Mouse (Mus musculus) retina, embryonic 14.5 days (tissue): ENCODE measurements around the gene Hspa13.
A peak's percentile ranks its signal among the peaks of the same experiment; 100 is the strongest.

Experiments
- DNase-seq: peaks from one replicate; pipeline ENCODE4 v3.0.0-alpha.2; 2015; ENCODE audit warnings: low spot score

Gene Hspa13

DNA sequence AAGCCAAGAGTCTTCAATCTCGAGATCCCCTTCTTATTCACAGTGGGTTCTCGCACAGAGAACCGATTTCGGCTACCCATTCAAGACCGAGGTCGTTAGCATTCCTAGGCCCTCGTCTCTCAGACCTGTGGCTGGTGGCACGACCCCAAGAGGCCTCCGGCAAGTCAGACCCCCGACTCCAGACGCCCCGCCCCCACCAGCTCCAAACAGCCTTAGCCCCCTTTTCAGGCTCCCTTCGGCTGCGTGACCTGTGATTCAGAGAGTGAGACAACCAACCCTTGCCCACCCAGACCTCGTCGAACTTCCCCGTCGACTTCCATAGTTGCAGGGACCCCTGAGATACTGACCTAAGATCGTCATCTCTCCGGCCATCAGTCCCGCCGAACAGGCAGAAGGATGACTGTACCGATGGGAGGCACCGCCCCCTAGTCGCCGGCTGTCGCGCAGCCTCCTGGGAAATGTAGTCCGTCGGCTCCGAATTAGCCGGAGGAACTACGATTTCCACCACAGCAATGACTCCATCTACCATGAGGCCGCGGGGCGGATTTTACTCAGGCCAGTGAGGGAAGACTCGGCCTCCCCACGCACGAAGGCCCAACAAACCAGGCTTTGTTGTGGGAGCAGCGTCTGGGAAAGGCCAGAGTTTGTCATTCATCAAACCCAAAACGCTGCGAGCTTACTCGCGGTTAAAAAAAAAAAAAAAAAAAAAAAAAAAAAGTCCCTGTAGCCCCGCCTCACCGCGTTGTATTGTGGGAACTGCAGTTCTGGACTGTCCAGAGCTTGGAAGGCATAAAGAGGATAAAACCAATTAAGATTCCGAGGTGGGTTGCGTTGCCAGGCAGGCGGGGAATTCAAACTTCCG is at the start of gene Hspa13:
Gene Hspa13, minus strand, starts transcription at position 717 of the 862 bp plus-strand sequence.
- DNase-seq = peak; percentile 98

DNA sequence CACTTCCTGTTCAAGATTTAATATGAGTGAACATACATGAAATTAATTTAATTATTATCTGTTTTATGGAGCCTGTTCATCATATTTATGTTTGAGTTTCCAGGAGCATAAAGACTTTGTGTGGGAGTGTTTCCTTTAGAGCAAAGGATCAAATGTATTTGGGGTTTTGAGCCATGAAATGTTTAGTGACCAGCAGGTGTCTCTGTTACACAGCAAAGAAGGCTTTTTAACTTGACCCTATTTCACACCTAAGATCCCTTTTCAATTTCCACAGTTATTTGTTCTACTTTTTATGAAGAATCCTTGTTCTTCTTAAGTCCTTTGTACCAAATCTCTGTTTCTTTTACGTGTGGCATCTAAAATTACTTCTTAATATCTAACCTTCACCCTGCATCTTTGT is 12.4 kb upstream of the Hspa13 start:
- peak; percentile 74 for DNase-seq

DNA sequence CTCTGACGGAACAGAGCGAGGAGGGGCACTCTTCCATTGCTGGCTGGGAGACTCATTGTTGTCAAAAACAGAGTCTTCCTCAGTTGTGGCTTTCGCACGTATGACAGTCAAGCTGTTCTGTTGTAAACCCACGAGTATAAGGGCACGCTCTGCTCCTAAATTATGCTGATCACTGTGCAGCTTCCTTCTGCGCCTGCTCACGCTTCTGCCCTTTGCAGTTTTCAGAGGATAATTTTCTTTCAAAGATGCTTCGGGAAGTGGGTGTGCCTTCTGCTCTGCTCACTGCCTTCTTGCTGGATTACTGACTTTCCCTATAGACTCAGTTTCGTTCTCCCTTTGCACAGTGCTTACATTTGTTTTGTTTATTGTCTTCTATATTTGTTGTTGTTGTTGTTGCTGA is 6.3 kb upstream of the Hspa13 start:
- no peak for DNase-seq

DNA sequence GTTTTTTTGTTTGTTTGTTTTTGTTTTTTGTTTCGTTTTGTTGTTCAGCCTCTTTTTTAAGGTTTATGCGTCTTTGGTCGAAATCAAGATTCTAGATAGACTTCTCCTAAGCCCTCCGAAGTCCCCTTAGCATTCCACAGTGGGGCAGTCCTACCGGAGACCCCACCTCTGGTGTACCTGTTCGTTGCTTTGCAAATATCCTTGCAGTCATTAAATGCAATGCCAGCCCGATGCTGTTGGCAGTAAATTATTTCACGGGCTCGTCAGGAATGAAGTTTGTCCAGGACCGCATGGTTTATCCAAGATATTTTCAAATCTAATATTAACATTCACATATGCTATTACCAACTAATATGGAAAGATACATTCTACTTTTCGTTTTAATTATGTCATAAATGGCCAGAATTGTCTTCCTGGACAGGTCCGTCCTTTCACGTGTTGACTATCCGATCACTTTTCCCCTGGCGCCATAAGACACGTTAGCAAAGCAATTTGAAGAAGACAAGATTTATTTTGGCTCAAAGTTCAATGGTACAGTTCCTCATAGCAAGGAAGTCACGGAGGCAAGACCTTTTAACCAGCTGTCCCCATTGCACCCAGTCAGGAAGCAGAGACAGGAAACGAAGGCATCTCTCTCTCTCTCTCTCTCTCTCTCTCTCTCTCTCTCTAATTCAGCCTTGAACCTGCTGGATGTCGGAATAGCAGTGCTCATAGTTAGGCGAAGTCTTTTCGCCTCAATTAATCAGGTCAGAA is 522 bp upstream of the Hspa13 start:
- DNase-seq = peak; percentile 26

DNA sequence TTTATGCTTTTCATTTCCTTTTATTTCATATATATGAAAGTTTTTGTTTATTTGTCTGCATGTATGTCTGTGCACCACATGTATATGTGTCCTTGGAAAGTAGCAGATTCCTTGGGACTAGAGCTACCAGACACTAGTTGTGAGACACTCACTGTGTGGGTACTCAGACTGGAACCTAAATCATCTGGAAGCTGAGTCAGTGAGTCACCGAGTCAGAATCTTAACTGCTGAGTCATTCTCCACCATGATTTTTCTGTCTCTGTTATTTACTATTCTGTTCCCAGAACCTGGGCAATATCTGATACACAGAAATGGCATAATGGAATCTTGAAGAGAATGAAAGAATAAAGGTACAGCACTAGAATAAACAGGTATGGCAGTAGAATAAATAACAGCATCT is 14.0 kb downstream of the Hspa13 start:
- DNase-seq = no peak

DNA sequence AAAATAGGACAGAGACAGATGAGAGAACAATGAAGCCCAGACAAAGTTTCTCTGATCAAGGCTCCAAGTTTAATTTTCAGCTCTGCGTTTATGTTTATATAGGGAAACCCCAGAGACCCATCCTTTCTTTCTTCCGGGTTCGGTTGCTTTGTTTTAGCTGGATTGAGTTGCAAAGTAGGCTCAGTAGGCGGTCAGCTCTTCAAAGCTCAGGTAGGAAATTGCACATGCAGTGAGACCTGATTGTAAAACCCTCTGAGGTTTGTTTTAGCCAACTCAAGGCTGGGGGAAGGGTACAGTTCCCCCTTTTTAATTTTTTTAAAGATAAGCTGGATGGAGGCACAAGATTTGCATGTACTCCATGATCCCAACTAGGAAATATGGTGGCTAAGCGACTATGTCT is 16.8 kb downstream of the Hspa13 start:
- DNase-seq = no peak

DNA sequence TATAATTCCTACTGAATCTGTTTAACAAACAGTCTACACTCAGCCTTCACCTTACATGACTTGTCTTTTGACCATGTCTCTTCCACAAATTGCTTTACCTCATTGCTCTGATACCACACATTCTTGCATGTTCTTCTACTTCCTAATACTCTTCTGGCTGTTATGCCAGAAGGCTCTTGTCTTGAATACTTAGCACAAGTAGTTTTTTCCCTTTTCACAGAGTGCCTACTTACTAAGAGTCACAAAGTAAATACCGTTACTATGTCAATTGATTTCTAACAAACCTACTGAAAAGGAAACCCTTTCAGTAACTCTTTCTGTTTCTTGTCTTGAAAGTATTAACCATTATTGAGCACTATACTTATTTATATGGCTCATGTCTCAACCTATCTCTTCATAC is 18.0 kb downstream of the Hspa13 start:
- no peak for DNase-seq

DNA sequence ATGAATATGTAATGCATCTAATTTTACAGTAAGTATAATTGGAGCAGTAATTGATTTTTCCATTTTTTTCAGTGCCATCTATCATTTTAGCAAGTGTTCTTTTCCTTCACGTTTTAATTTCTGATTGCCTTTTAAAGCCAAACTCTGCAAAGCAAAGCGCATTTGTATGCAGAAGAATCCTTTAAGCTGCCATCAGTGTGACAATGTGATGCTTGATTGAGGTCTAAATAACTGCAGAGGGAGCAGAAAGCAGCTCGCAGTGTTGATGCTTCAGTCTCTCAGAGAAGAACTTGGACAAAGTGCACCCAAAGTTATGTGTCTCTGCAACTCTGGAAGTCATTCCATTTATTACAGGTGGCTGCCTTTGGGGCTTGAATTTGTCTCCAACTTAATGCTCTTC is 22.9 kb downstream of the Hspa13 start:
- no peak for DNase-seq

DNA sequence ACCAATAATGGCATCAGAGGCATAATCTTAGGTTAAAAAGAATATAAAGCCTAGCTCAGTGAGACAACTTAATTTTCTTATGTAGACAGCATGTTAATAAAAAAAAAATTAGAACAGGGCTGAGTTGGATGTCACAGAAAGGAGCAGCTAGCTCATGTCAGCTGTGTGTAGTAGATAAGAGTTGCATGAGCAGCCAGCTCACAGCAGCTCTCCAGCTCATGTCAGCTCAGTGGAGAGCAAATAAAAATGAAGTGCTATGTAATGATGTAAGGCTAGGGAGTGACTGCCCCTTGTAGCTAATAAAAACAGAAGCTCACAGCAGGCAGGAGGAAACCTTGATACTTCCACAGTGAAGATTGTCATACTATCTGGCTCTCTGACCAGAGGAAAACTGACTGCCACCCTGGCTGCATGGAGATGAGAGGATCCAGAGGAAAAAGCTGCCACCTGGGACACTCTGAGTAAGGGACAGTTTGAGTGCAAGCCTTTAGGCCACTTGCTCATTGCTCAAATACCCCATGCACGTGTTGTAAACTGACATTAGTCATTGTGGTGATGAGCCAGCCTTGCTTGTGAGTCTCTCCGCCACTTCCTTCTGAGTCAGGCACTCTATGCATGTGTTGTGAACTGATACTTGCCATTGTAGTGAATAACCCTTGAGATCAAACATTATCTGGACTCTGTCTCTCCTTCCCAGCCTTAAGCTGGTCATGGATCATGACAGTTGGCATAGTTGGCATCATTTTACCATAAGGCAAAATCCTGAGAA is 49.3 kb downstream of the Hspa13 start:
- no peak for DNase-seq

DNA sequence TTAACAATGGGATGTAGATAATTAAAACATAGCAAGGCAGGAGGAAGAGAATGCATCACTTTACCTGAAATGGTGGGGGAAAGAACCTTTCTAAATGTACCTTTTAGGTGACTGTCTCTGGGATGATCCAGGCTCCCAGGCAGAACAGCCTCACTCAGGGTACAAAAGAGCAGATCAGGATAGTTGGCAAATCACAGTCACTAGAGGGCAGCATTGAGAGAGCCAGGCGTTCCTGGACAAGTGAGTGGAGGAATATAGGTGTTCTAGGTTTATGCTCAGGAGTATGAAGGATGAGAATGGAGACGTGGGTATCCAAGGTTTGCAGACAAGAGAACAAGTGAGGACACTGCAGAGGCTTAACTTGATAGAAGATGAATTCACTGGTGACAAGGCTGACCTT is 70.7 kb downstream of the Hspa13 start:
- peak; percentile 75 for DNase-seq
